Mouse (Mus musculus) liver, adult 2 months (tissue): ENCODE results near the gene Gkn3.

Source experiments
- CTCF ChIP-seq: fragments of 200-500 bp; IDR thresholded peaks from 2 replicates; pipeline ENCODE4 v1.5.1; 2011; ENCODE audit warnings: low read depth, low read length, control low read depth
- POLR2A ChIP-seq: fragments of 200-500 bp; IDR thresholded peaks from 2 replicates; pipeline ENCODE4 v1.6.1; 2011; ENCODE audit warnings: low read length, control low read depth; ENCODE audit not compliant: insufficient read depth; ENCODE audit errors: extremely low read depth

DNA sequence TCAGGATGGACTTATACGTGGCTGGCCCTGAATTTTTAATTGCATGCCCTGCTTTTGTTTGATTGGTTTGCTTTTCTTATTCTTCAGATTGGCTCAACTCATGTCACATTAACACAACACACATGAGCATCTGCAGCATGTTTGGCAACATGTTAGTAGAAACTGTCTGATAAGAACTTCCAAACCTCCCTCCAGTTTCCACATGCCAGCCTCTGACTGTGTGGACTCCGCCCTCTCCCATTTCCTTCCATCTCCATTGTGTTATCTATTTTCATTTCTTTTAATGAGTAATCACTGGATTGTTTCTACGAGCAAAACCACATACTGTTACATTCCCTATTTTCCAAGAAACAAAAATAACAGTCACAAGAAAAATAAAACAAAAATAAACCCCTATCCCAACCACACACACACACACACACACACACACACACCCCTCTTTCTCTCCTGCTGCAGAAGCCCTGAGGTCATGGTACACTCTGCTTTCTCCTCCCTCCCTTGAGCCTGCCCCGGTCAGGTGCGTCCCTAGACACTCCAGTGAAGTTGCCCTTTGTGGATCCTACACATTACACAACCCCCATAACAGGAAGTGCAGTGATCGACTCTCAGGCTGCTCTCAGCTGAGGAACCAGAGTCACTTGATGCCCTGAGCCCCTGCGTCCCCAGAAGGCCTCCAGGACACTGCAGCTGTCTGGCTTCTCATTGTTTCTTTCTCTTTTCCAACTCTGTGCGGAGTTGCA is 4.9 kb upstream of the Gkn3 start:
- TF ChIP-seq POLR2A (no peak), CTCF (no peak)
